Mouse (Mus musculus) stomach, postnatal 0 days (tissue): ENCODE measurements around the gene Slc35b2. TPM values are rescaled to one million over a fixed set of nuclear protein-coding genes. Genes with fewer than 3 reads are reported as not detected.
A peak's percentile ranks its signal among the peaks of the same experiment; 100 is the strongest.

ENCODE experiments used
- ATAC-seq: fragments of 200-750 bp; cut with Nextera tagmentation; 2 replicates; pipeline ENCODE4 v1.8.0; 2017; ENCODE audit not compliant: low FRiP score, low TSS enrichment
- DNase-seq: peaks from one replicate; pipeline ENCODE4 v3.0.0-alpha.2; 2016; ENCODE audit warnings: low spot score
- H3K27ac ChIP-seq: fragments of 300-500 bp; sonication (generic); replicated peaks from 2 replicates; pipeline ENCODE4 v1.5.1; 2014; ENCODE audit warnings: mild to moderate bottlenecking, control low read depth
- H3K27me3 ChIP-seq: fragments of 300-500 bp; sonication (generic); 2 replicates; pipeline ENCODE4 v1.6.1; 2014; ENCODE audit warnings: low read length; ENCODE audit not compliant: control insufficient read depth, insufficient read depth
- H3K36me3 ChIP-seq: fragments of 300-500 bp; sonication (generic); 2 replicates; pipeline ENCODE4 v1.6.1; 2014; ENCODE audit warnings: low read length, mixed read lengths; ENCODE audit not compliant: control insufficient read depth, insufficient read depth
- H3K4me1 ChIP-seq: fragments of 300-500 bp; sonication (generic); replicated peaks from 2 replicates; pipeline ENCODE4 v1.6.1; 2014; ENCODE audit warnings: antibody characterized with exemption; ENCODE audit not compliant: control insufficient read depth, insufficient read depth
- H3K4me2 ChIP-seq: fragments of 300-500 bp; sonication (generic); replicated peaks from 2 replicates; pipeline ENCODE4 v1.6.1; 2014; ENCODE audit warnings: low read depth, mild to moderate bottlenecking, control low read depth, moderate library complexity
- H3K4me3 ChIP-seq: fragments of 300-500 bp; sonication (generic); 2 replicates; pipeline ENCODE4 v1.5.1; 2014; ENCODE audit warnings: low read depth, low read length, control low read depth
- H3K9ac ChIP-seq: fragments of 300-500 bp; sonication (generic); 2 replicates; pipeline ENCODE4 v1.6.1; 2014; ENCODE audit warnings: mild to moderate bottlenecking, low read length, control low read depth, mixed read lengths
- H3K9me3 ChIP-seq: fragments of 300-500 bp; sonication (generic); 2 replicates; pipeline ENCODE4 v1.6.1; 2016; ENCODE audit warnings: low read length; ENCODE audit not compliant: control insufficient read depth
- CTCF ChIP-seq: IDR thresholded peaks from 2 replicates; pipeline ENCODE4 v1.5.1; 2016; ENCODE audit warnings: antibody characterized with exemption, low read depth, mild to moderate bottlenecking, moderate library complexity
- EP300 ChIP-seq: optimal IDR thresholded peaks from 2 replicates; pipeline ENCODE3; 2016; ENCODE audit warnings: antibody characterized with exemption
- WGBS: fragments of 180-500 bp; shearing (Covaris S2); extraction: QIAGEN DNeasy Blood & Tissue Kit; methylation state at CpG from one replicate; pipeline ENCODE4 v1.1.7; 2014; 5-methylcytosine and 5-hydroxymethylcytosine counted together
- polyA plus RNA-seq: library from polyadenylated mRNA; unstranded; fragments of >200 nt; fragmentation: Nextera tagmentation; extraction: Ambion mirVana; gene quantifications from 2 replicates; pipeline ENCODE4 v1.2.1, GENCODE M21; 2015

Slc35b2 gene
- polyA plus RNA-seq, 1 experiment from 2014 or later: 72.7 TPM

- Histone ChIP-seq H3K9me3 (no peaks in the 10 kb centered on the region), H3K4me2 (0 out of 2 replicates have a peak overlapping the region, but pooled peaks have one; percentile 25), H3K27me3 (no peaks in the 10 kb centered on the region), H3K9ac (no peak overlapping the region), H3K36me3 (no peaks in the 10 kb centered on the region), H3K4me1 (0 out of 2 replicates have a peak, but pooled peaks cover 5% of the 10 kb centered on the region), H3K27ac (peak overlapping the region; percentile 71; the same call in 1 of the 2 replicates), H3K4me3 (no peak overlapping the region)
- DNase-seq (peak; percentile 81), ATAC-seq (peak; percentile 37)
- TF ChIP-seq CTCF (peak; percentile 97), EP300 (no peak)
- WGBS: 5% methylated on average over 2 of the region's 2 CpGs
These were observed 17.9 kb downstream of the Slc35b2 start for GRCm38 (mm10) chr17:45581567-45581983.

GRCm38 (mm10) chr17:45582188-45582587, 18.5 kb downstream of the Slc35b2 start:
- no peak overlapping the region for H3K9ac ChIP-seq
- ATAC-seq: no peak
- no peaks in the 10 kb centered on the region for H3K9me3 ChIP-seq
- no peaks in the 10 kb centered on the region for H3K27me3 ChIP-seq
- 0 out of 2 replicates have a peak, but pooled peaks cover 5% of the 10 kb centered on the region for H3K4me1 ChIP-seq
- no peak for DNase-seq
- H3K4me2 ChIP-seq: no peak overlapping the region
- 81% methylated on average over 6 of the region's 6 CpGs for WGBS
- no peak for TF ChIP-seq CTCF
- TF ChIP-seq EP300: no peak
- H3K4me3 ChIP-seq: no peak overlapping the region
- no peaks in the 10 kb centered on the region for H3K36me3 ChIP-seq
- H3K27ac ChIP-seq: no peak overlapping the region

GRCm38 (mm10) chr17:45582715-45583355, 19.2 kb downstream of the Slc35b2 start:
- ATAC-seq (no peak), DNase-seq (no peak)
- WGBS: 55% methylated on average over 6 of the region's 6 CpGs
- H3K4me3 ChIP-seq: no peak overlapping the region
- TF ChIP-seq CTCF (peak; percentile 79), EP300 (no peak)
- no peaks in the 10 kb centered on the region for H3K36me3 ChIP-seq
- no peak overlapping the region for H3K9ac ChIP-seq
- 0 out of 2 replicates have a peak overlapping the region, but pooled peaks have one; percentile 2 for H3K27ac ChIP-seq
- no peaks in the 10 kb centered on the region for H3K27me3 ChIP-seq
- H3K4me1 ChIP-seq: 0 out of 2 replicates have a peak, but pooled peaks cover 5% of the 10 kb centered on the region
- no peaks in the 10 kb centered on the region for H3K9me3 ChIP-seq
- no peak overlapping the region for H3K4me2 ChIP-seq

GRCm38 (mm10) chr17:45584096-45584896, 20.6 kb downstream of the Slc35b2 start:
- Histone ChIP-seq H3K27me3 (no peaks in the 10 kb centered on the region), H3K9me3 (no peaks in the 10 kb centered on the region), H3K4me3 (no peak overlapping the region), H3K27ac (peak overlapping the region; percentile 89), H3K36me3 (no peaks in the 10 kb centered on the region; the same call in 1 of the 2 replicates), H3K9ac (peak overlapping the region; percentile 41), H3K4me2 (peak overlapping the region; percentile 5; the same call in 1 of the 2 replicates), H3K4me1 (0 out of 2 replicates have a peak, but pooled peaks cover 5% of the 10 kb centered on the region)
- ATAC-seq: peak; percentile 14; the same call in 1 of the 2 replicates
- no peak for DNase-seq
- TF ChIP-seq EP300 (no peak), CTCF (0 out of 2 replicates have a peak, but pooled peaks have one; percentile 1)
- 43% methylated on average over 12 of the region's 12 CpGs for WGBS

DNA sequence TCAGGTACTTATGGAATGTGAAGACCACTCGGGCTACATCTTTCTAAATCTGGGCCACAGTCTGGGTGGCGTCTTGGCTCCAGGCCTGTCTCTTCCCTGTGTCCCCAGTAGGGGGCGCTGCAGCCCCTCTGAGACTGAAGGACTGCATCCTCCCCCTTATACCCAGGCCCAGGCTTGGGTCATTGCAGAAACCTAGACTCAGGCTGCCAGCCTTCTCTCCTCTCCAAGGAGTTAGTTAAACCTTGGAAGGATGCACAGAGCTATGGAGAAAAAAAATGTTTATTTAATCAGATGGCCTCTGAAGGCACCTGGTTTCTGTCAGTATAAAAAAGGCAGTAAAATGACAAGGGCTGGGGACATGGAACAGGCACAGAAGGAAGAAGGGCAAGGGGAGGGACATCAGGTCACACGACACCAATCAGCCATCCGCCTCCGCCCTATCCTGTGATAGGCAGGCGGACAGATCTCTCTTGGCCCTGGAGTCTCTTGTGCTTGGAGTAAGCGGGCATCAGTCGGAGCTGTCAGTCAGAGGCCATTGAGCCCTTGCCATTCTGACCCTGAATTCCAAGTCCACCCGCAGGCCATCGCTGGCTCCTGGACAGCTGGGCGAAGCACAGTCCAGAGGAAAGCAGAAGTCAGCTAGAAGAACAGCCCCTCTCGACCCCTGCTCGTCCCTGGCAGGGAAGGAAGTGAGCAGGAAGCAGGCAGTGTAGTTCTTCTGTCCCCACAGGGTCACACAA, 21.4 kb downstream of the Slc35b2 start:
- H3K4me3 ChIP-seq: no peak overlapping the region
- no peaks in the 10 kb centered on the region for H3K27me3 ChIP-seq
- H3K4me2 ChIP-seq: no peak overlapping the region
- H3K9ac ChIP-seq: peak overlapping the region; percentile 41; the same call in 1 of the 2 replicates
- DNase-seq: peak; percentile 77
- peak overlapping the region; percentile 89 for H3K27ac ChIP-seq
- no peaks in the 10 kb centered on the region for H3K9me3 ChIP-seq
- 38% methylated on average over 14 of the region's 14 CpGs for WGBS
- H3K36me3 ChIP-seq: peaks cover 6% of the 10 kb centered on the region
- ATAC-seq: peak; percentile 45; the same call in 1 of the 2 replicates
- 0 out of 2 replicates have a peak, but pooled peaks cover 5% of the 10 kb centered on the region for H3K4me1 ChIP-seq
- peak; percentile 90 for TF ChIP-seq CTCF
- no peak for TF ChIP-seq EP300
